Mouse (Mus musculus) mature B cell (primary cell): ENCODE data around the gene Chchd2.

Experiments used
- in situ Hi-C: fragments of 300-500 bp; cut with MboI; formaldehyde crosslinking; loops from 2 replicates; pipeline ENCODE4 v1.14.3; 2019

The Chchd2 gene

GRCm38 (mm10) chr5:129878946-129879345, 8.3 kb downstream of the Chchd2 start:
- in situ Hi-C loops: no loop called here

- in situ Hi-C loops: no loop called here
Observed at GRCm38 (mm10) chr5:129877731-129878455, 9.4 kb downstream of the Chchd2 start.

GRCm38 (mm10) chr5:129875098-129875497, 12.2 kb downstream of the Chchd2 start:
- in situ Hi-C loops: no loop called here

GRCm38 (mm10) chr5:129873942-129874341, 13.3 kb downstream of the Chchd2 start:
- in situ Hi-C loops: no loop called here

GRCm38 (mm10) chr5:129871238-129871637, 16.0 kb downstream of the Chchd2 start:
- in situ Hi-C loops: no loop called here

- in situ Hi-C loops: no loop called here
Observed at GRCm38 (mm10) chr5:129869238-129869995, 17.9 kb downstream of the Chchd2 start.

GRCm38 (mm10) chr5:129865841-129866240, 21.4 kb downstream of the Chchd2 start:
- in situ Hi-C loops: no loop called here

- in situ Hi-C loops: no loop called here
Observed at GRCm38 (mm10) chr5:129864467-129864866, 22.8 kb downstream of the Chchd2 start.

- in situ Hi-C loops: no loop called here
Observed at GRCm38 (mm10) chr5:129862325-129862724, 24.9 kb downstream of the Chchd2 start.

GRCm38 (mm10) chr5:129856414-129856813, 30.9 kb downstream of the Chchd2 start:
- in situ Hi-C loops: no loop called here

- in situ Hi-C loops: no loop called here
Observed at GRCm38 (mm10) chr5:129855163-129855562, 32.1 kb downstream of the Chchd2 start.

GRCm38 (mm10) chr5:129847558-129847820, 39.8 kb downstream of the Chchd2 start:
- in situ Hi-C loops: no loop called here

- in situ Hi-C loops: no loop called here
Observed at GRCm38 (mm10) chr5:129846752-129847557, 40.3 kb downstream of the Chchd2 start, which contains the start of gene Sumf2. Gene Sumf2 (plus strand): TSS chr5:129846986.

- in situ Hi-C loops: no loop called here
Observed at GRCm38 (mm10) chr5:129844848-129845247, 42.4 kb downstream of the Chchd2 start.
